Mouse (Mus musculus): Measurements from ENCODE around the gene Ralgps2. TPM values are rescaled to one million over a fixed set of nuclear protein-coding genes. Genes with fewer than 3 reads are reported as not detected.

Gene Ralgps2
- polyA plus RNA-seq, 1 experiment = 65.8 TPM

- no peak for TF ChIP-seq EP300 (IDR thresholded peaks at IDR 0.05; ENCODE audit: insufficient read depth, low read depth, low read length)
- no peak for TF ChIP-seq POLR2A (IDR thresholded peaks at IDR 0.05; ENCODE audit: insufficient read depth, low read length)
- no peak for TF ChIP-seq CTCF (IDR thresholded peaks at IDR 0.05; ENCODE audit: low read depth, low read length)
- no peak overlapping the region for H3K4me3 ChIP-seq (ENCODE audit: low read depth, low read length)
- no peak overlapping the region for H3K9ac ChIP-seq (ENCODE audit: low read depth, poor library complexity, severe bottlenecking)
- H3K4me1 ChIP-seq (ENCODE audit: control insufficient read depth, insufficient read depth, low read length) = no peaks in the 10 kb centered on the region
- no peaks in the 10 kb centered on the region for H3K27me3 ChIP-seq (ENCODE audit: control insufficient read depth, insufficient read depth, low read length, poor library complexity, severe bottlenecking)
- H3K9me3 ChIP-seq (replicated peaks; ENCODE audit: control insufficient read depth, insufficient read depth, low read length, poor library complexity, severe bottlenecking) = no peaks in the 10 kb centered on the region
- no peaks in the 10 kb centered on the region for H3K36me3 ChIP-seq (ENCODE audit: control insufficient read depth, insufficient read depth, low read length, poor library complexity, severe bottlenecking)
- H3K27ac ChIP-seq (ENCODE audit: insufficient read depth, low read length) = no peak overlapping the region
Observed at GRCm38 (mm10) chr1:156860266-156860665, 79.2 kb downstream of the Ralgps2 start.

GRCm38 (mm10) chr1:156859711-156860250 lies 79.6 kb downstream of the Ralgps2 start:
- Histone ChIP-seq H3K9me3 (replicated peaks; ENCODE audit: control insufficient read depth, insufficient read depth, low read length, poor library complexity, severe bottlenecking) (no peaks in the 10 kb centered on the region), H3K36me3 (ENCODE audit: control insufficient read depth, insufficient read depth, low read length, poor library complexity, severe bottlenecking) (no peaks in the 10 kb centered on the region), H3K27ac (ENCODE audit: insufficient read depth, low read length) (no peak overlapping the region), H3K4me3 (ENCODE audit: low read depth, low read length) (no peak overlapping the region), H3K4me1 (ENCODE audit: control insufficient read depth, insufficient read depth, low read length) (no peaks in the 10 kb centered on the region), H3K9ac (ENCODE audit: low read depth, poor library complexity, severe bottlenecking) (no peak overlapping the region), H3K27me3 (ENCODE audit: control insufficient read depth, insufficient read depth, low read length, poor library complexity, severe bottlenecking) (no peaks in the 10 kb centered on the region)
- TF ChIP-seq EP300 (IDR thresholded peaks at IDR 0.05; ENCODE audit: insufficient read depth, low read depth, low read length) (no peak), CTCF (IDR thresholded peaks at IDR 0.05; ENCODE audit: low read depth, low read length) (no peak), POLR2A (IDR thresholded peaks at IDR 0.05; ENCODE audit: insufficient read depth, low read length) (no peak)

GRCm38 (mm10) chr1:156859156-156859555 lies 80.3 kb downstream of the Ralgps2 start:
- H3K4me3 ChIP-seq (ENCODE audit: low read depth, low read length) = no peak overlapping the region
- H3K4me1 ChIP-seq (ENCODE audit: control insufficient read depth, insufficient read depth, low read length) = no peaks in the 10 kb centered on the region
- no peak overlapping the region for H3K27ac ChIP-seq (ENCODE audit: insufficient read depth, low read length)
- no peaks in the 10 kb centered on the region for H3K9me3 ChIP-seq (replicated peaks; ENCODE audit: control insufficient read depth, insufficient read depth, low read length, poor library complexity, severe bottlenecking)
- TF ChIP-seq POLR2A (IDR thresholded peaks at IDR 0.05; ENCODE audit: insufficient read depth, low read length) (no peak), EP300 (IDR thresholded peaks at IDR 0.05; ENCODE audit: insufficient read depth, low read depth, low read length) (no peak), CTCF (IDR thresholded peaks at IDR 0.05; ENCODE audit: low read depth, low read length) (no peak)
- no peaks in the 10 kb centered on the region for H3K27me3 ChIP-seq (ENCODE audit: control insufficient read depth, insufficient read depth, low read length, poor library complexity, severe bottlenecking)
- no peaks in the 10 kb centered on the region for H3K36me3 ChIP-seq (ENCODE audit: control insufficient read depth, insufficient read depth, low read length, poor library complexity, severe bottlenecking)
- no peak overlapping the region for H3K9ac ChIP-seq (ENCODE audit: low read depth, poor library complexity, severe bottlenecking)

- Histone ChIP-seq H3K9ac (ENCODE audit: low read depth, poor library complexity, severe bottlenecking) (no peak overlapping the region), H3K27me3 (ENCODE audit: control insufficient read depth, insufficient read depth, low read length, poor library complexity, severe bottlenecking) (no peaks in the 10 kb centered on the region), H3K4me1 (ENCODE audit: control insufficient read depth, insufficient read depth, low read length) (no peaks in the 10 kb centered on the region), H3K27ac (ENCODE audit: insufficient read depth, low read length) (no peak overlapping the region), H3K9me3 (replicated peaks; ENCODE audit: control insufficient read depth, insufficient read depth, low read length, poor library complexity, severe bottlenecking) (no peaks in the 10 kb centered on the region), H3K4me3 (ENCODE audit: low read depth, low read length) (no peak overlapping the region), H3K36me3 (ENCODE audit: control insufficient read depth, insufficient read depth, low read length, poor library complexity, severe bottlenecking) (no peaks in the 10 kb centered on the region)
- no peak for TF ChIP-seq POLR2A (IDR thresholded peaks at IDR 0.05; ENCODE audit: insufficient read depth, low read length)
- TF ChIP-seq EP300 (IDR thresholded peaks at IDR 0.05; ENCODE audit: insufficient read depth, low read depth, low read length) = no peak
Observed at GRCm38 (mm10) chr1:156856666-156857065, 82.8 kb downstream of the Ralgps2 start.

GRCm38 (mm10) chr1:156854558-156854957 lies 84.9 kb downstream of the Ralgps2 start:
- Histone ChIP-seq H3K27me3 (ENCODE audit: control insufficient read depth, insufficient read depth, low read length, poor library complexity, severe bottlenecking) (no peaks in the 10 kb centered on the region), H3K9me3 (replicated peaks; ENCODE audit: control insufficient read depth, insufficient read depth, low read length, poor library complexity, severe bottlenecking) (no peaks in the 10 kb centered on the region), H3K4me3 (ENCODE audit: low read depth, low read length) (no peak overlapping the region), H3K36me3 (ENCODE audit: control insufficient read depth, insufficient read depth, low read length, poor library complexity, severe bottlenecking) (no peaks in the 10 kb centered on the region), H3K4me1 (ENCODE audit: control insufficient read depth, insufficient read depth, low read length) (no peaks in the 10 kb centered on the region), H3K9ac (ENCODE audit: low read depth, poor library complexity, severe bottlenecking) (no peak overlapping the region), H3K27ac (ENCODE audit: insufficient read depth, low read length) (no peak overlapping the region)
- TF ChIP-seq CTCF (IDR thresholded peaks at IDR 0.05; ENCODE audit: low read depth, low read length) (no peak), POLR2A (IDR thresholded peaks at IDR 0.05; ENCODE audit: insufficient read depth, low read length) (no peak), EP300 (IDR thresholded peaks at IDR 0.05; ENCODE audit: insufficient read depth, low read depth, low read length) (no peak)

GRCm38 (mm10) chr1:156852872-156853271 lies 86.6 kb downstream of the Ralgps2 start:
- Histone ChIP-seq H3K4me3 (ENCODE audit: low read depth, low read length) (no peak overlapping the region), H3K27ac (ENCODE audit: insufficient read depth, low read length) (no peak overlapping the region), H3K27me3 (ENCODE audit: control insufficient read depth, insufficient read depth, low read length, poor library complexity, severe bottlenecking) (no peaks in the 10 kb centered on the region), H3K9ac (ENCODE audit: low read depth, poor library complexity, severe bottlenecking) (no peak overlapping the region), H3K36me3 (ENCODE audit: control insufficient read depth, insufficient read depth, low read length, poor library complexity, severe bottlenecking) (no peaks in the 10 kb centered on the region), H3K9me3 (replicated peaks; ENCODE audit: control insufficient read depth, insufficient read depth, low read length, poor library complexity, severe bottlenecking) (no peaks in the 10 kb centered on the region), H3K4me1 (ENCODE audit: control insufficient read depth, insufficient read depth, low read length) (no peaks in the 10 kb centered on the region)
- TF ChIP-seq EP300 (IDR thresholded peaks at IDR 0.05; ENCODE audit: insufficient read depth, low read depth, low read length) (no peak), POLR2A (IDR thresholded peaks at IDR 0.05; ENCODE audit: insufficient read depth, low read length) (no peak), CTCF (IDR thresholded peaks at IDR 0.05; ENCODE audit: low read depth, low read length) (no peak)

Data from ES-Bruce4 (cell line).